Mouse (Mus musculus): ENCODE results near the gene Epb41l1.
"Not testable (repeated sequence)": the region's sequence is repeated elsewhere in the genome, so short reads cannot be mapped to it uniquely, and the experiment has no call there.

Gene Epb41l1

DNA sequence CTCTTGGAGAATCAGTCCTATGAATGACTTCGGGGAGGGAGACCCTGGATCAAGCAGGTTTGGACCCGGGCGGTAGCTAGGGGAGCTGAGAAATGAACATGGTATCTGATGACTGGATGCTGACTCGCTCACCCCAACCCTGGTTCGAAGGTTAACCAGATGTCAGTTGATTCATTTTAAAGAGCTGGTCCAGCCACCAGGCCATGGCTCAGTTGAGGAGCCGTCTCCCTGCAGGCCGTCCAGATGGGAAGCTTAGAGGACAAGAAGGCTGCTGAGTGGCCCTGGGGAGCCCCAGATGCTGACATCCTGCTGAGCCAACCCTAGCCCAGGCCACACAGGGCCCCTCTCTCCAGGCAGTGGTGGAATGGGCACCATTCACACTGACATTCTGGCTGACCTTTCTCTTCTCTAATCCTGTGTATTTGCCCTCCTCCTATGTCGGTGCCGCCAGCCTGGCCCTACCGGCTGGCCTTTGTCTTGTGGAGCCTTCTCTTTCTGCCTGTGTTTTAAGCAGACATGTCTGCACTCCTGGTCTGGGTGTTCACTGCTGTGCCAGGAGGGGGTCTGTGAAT is 67.0 kb downstream of the Epb41l1 start:
- in situ Hi-C loops (cut with MseI, MboI), result no loop called here

DNA sequence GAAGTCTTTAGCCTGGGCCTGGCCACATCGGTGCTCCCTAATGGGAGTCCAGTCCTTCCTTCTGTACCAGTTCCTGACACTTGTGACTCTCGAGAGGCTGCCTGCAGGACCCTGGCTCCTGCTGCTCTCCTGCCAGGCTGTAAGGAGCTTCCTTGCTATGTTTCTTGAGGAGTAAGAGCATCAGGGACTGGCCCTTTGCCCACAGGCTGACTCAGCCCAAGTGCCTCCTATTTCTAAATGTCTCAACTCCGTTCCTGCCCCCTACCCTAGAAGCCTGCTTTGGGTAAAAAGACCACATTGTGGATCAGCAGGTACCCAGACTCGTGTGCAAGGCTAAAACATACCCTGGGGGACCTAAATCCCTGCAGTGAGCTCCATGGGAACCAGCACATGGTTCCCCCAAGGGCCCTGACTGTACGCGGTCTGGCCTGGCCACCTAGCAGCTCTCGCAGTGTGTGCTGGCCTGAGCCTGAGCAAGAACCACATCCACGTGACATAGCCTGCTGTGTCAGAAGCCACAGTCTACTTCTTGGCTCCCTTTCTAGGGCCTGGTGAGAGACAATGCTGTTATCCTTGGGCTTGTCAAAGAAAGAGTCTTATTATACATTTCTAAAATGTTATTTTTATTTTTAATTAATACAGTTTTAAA is 67.6 kb downstream of the Epb41l1 start:
- in situ Hi-C loops (cut with MseI, MboI), result no loop called here

DNA sequence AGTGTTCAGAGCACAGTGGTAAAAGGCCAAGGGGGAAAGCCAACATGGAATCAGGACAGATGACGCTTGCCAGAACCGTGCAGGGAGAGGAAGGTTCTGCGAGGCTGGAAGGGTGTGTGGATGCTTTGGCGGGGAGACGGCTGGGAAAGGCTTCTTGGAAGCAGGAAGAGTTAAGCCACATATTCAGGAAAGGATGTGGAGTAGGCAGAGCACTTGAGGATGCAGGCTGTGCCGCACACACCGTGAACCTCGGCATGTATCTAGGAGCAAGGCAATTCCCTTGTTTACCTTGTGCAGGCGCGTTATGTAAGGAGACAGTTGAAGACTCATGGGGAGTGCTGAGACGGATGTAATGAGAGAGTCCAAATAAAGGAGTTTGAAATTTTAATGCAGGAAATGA is 69.5 kb downstream of the Epb41l1 start:
- in situ Hi-C loops (cut with MseI, MboI), result no loop called here

DNA sequence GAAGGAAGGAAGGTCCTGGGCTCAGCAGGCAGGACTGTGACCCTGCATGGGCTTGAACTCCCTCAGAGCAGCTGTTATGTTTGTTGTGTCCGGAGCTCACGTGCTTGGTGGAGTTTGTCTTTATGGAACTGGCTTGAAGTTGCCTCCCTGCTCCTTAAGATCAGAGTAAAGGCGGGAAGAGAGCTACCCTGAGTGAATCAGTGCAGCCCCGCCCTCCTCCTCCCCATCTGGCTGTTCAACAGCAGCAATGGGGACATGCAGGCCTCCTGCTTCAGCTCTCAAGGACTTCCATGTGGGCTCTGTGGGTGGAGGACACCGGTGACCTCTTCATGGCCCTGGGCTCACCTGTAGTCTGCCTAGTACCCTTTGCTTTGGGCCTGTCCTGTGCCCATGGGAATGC is 71.1 kb downstream of the Epb41l1 start:
- in situ Hi-C loops (cut with MseI, MboI), result no loop called here

DNA sequence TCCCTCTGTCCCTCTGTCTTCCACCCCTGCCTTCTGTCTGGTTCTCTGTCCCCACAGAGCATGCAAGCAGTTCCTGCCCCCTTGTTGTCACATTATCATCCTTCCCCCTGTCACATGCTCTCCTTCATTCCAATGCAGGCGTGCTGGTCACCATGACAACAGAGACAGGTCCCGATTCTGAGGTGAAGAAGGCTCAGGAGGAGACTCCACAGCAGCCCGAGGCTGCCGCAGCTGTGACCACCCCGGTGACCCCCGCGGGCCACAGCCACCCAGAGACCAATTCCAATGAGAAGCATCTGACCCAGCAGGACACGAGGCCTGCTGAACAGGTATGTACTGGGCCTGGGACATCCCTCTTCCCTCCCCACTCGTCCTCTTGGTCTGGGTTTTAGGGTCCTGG is 73.1 kb downstream of the Epb41l1 start:
- in situ Hi-C loops (cut with MseI, MboI), result no loop called here

DNA sequence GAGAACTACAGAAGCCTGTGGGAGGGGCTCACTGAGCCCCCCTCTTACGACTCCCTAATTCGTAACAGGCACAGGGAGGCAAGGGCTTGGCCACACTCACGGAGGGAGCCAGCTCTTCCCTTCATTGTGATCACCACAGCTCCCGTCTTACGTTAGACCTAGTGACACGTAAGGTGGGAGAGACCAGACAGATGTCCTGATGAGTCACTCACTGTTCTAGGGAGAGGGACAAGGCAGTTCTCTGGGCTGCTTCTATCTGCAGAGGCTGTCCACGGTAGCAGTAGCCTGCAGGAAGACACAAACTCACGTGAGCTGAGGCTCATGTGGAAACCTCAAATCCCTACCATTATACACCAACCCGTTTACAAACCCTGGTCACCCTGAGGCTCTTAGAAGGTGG is 73.8 kb downstream of the Epb41l1 start:
- in situ Hi-C loops (cut with MseI, MboI), result no loop called here

DNA sequence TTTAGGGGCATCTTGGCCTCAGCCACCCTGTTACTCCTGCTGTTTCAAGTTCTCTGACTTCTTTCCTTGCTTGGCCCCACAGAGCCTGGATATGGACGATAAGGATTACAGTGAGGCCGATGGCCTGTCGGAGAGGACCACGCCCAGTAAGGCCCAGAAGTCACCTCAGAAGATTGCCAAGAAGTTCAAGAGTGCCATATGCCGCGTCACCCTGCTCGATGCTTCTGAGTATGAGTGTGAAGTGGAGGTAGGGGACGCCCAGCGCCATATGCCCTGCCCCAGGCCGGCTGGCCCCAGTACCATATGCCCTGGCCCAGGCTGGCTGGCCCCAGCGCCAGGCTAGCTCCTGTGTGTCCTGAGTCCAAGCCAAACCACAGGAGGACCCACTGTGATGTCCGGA is 74.2 kb downstream of the Epb41l1 start:
- in situ Hi-C loops (cut with MseI, MboI), result no loop called here

DNA sequence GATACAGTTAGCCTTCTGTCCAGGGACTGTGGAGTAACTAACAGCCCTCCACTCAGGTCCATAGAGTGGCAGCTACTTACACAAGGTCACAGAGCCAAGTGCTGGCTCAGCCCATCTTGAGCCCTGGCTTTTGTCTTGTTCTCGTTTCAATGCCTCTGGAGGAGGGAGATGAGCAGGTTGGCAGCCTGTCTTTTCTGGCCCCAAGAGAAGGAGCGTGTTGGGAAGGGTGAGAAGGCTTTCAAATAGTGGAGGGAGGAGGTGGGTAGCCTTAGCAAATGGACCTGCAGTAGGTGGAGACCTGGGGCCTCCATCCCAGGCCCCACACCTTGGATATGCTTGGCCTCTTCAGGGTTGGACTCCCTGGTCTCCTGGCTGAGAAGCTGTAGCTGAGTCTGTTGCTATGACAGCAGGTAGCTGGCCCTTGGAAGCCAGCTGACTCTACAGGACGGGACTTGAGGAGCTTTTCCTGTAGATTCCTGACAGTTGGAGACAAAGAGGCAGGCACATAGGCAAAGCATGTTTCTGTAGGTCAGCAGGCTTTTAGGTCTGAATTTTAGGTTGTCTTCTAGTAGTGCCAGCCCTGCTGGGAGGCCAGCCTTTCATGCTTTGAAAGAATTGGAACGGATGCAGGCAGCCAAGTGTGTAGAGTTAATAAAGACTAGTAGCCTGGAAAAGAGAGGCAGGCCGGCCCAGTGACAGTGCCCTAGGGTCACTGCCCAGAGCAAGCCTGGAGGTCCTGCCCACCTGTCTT is 76.3 kb downstream of the Epb41l1 start:
- in situ Hi-C loops (cut with MseI, MboI), result no loop called here

DNA sequence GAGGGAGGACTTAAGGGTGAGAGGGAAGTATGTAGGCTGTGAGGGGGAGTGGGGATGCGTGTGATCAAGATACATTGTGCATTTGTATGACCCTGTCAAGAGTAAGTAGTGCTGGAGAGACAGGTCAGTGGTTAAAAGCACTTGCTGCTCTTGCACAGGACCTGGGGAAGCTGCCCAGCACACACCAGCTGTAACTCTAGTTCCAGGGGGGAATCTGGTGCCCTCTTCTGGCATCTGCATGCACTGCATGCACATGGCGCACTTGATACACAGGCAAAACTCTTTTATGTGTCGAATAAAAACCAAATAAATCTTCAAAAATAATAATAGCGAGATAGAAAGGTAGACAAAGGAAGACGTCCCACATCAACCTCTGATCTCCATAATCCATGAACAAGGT is 77.2 kb downstream of the Epb41l1 start:
- in situ Hi-C loops (cut with MseI, MboI), result no loop called here

DNA sequence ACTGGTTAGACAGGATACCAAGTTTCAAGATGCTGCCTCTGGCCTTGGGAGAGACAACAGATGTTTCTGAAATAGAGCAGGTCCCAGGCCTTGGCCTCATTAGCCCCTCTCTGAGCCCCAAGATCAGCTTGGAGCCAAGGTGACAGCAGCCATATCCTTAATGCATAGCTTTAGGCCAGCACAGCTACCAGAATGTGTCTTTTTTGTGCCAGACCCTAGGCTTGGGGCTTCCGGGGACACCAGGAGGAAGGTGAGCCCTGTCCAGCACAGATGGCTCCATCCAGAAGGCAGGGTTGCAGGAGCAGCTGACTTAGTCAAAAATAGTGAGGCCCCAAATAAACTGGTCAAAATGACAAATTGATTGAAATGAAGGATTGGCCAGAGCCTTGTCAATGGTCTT is 80.3 kb downstream of the Epb41l1 start:
- in situ Hi-C loops (cut with MseI, MboI), result no loop called here

DNA sequence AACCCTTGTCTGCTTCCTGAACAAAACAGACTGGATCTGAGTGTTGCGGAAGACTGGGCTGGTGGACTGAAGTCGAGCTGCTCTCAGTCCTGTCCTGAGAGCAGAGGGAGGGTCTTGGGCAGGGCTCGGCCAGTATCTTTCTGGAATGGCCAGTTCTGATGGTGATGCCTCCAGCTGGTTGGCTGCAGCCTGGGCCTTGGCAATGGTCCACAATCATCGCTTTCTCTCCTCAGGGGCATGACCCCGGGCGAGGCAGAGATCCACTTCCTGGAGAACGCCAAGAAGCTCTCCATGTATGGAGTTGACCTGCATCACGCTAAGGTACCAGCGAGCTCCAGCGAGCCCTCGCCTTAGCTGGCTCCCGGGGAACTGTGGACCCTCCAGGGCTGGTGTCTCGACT is 84.8 kb downstream of the Epb41l1 start:
- in situ Hi-C loops (cut with MseI, MboI), result no loop called here

DNA sequence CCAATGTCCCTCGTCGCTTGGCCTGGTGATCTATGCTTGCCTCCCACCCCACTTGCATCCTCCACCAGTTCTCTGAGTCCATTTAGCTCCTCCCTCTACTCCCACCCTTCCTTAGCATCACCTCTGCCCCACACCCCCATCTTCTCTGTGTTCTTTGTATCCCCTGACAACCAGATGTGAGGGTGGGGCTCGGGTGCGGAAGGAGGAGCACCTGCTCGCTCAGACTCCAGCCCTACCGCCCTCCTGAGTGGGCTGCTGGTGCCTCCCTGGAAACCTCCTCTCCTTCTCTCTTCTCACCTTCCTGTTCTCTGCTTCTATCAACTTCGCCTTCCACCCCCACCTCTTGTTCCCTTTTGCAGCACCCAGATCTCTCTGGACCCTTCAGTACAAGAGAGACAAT is 91.3 kb downstream of the Epb41l1 start:
- in situ Hi-C loops (cut with MseI, MboI), result no loop called here

DNA sequence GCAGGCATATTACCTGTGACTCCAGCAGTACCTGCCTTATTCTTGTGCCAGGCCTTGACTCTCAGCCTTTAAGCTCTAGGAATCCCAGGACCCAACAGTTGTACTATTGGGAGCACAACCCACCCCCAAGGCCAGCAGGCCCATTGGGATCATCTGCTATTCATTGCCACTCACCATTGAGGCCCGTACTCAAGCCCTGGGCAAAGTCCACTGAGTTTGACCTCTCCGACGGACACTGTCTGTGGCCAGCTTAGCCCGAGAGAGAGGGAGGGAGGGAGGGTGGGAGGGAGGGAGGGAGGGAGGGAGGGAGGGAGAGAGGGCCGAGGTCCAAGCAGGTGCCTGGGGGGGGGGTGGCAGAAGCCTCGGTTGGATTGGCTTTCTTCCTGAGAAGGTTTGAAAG is 91.9 kb downstream of the Epb41l1 start:
- in situ Hi-C loops (cut with MseI, MboI), result no loop called here

DNA sequence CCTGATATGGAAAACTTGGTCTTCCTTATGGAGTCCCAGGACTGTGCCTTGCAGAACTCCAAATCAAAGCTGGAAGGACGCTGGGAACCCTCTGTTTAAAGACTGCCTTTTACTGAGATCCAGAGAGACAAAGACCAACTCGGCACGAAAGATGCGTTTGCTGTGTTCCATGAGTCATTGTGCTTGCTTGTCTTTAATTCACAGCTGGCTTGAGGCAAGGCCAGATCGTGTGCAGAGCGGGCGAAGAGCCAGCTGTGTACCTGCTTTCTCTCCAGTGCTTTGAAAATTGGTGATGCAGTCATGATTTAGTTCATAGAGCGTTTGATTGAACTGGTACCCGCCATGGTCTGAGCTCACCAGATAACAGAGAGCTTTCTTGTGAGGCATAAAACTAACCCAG is 94.4 kb downstream of the Epb41l1 start:
- in situ Hi-C loops (cut with MseI, MboI), result no loop called here

DNA sequence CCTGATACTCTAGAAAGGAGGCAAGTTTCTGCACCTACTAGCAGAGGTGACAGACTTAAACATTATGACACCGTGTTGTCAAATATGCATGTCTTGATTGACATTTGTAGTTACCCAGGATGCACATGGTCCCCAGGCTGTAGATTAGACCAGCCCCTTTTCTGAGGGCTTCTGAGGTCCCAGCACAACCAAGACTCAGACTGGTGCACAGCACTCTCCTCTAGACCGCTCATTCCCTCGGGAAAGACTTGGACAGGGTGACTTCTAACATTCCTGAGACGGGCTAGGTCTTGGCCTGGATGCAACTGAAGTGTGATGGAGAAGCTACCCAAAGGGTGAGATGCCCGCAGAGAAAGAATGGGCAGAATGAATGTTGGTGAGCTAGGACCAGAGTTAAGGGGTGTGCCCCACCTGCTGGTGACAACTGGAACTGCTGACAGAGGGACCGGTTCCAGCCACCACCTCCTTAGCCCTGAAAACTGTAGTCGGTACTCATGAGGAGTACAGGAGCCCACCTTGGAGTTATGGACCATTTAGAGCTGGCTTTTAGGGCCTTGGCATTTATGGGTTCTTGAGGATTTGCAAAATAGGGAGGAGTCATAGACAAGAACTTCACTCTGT is 95.0 kb downstream of the Epb41l1 start:
- in situ Hi-C loops (cut with MseI, MboI), result no loop called here

DNA sequence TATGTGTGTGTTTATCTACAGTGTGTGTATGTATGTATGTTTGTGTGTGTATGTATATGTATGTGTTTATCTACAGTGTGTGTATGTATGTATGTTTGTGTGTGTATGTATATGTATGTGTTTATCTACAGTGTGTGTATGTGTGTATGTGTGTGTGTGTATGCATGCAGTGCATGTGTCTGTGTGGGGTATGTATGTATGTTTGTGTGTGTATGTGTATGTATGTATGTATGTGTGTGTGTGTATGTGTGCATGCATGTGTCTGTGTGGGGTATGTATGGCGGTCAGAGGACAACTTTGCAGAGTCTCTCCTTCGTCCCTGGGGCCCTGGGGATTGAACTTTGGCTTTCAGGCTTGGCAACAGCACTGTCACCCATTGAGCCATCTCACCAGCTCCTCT is 96.0 kb downstream of the Epb41l1 start:
- in situ Hi-C loops (cut with MseI, MboI), result not testable (repeated sequence)

DNA sequence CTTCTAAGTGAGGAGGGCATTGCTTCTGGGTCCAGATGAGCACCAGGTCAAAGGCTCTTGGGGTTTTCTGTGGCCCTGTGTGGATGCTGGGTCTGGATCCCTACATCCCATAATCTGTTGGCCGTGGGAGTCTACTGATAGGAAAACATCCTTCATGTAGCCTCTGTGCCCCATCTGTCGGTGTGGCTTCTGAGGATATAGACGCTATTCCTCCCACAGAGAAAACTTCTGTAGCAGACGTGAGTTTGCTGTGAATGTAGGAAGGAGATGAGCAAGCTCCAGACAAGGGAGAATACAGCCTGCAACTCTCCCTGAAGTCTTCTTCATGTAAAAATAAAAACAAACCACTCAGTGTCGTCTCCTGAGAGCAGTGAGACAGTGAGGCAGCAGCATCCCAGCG is 97.6 kb downstream of the Epb41l1 start:
- in situ Hi-C loops (cut with MseI, MboI), result no loop called here

DNA sequence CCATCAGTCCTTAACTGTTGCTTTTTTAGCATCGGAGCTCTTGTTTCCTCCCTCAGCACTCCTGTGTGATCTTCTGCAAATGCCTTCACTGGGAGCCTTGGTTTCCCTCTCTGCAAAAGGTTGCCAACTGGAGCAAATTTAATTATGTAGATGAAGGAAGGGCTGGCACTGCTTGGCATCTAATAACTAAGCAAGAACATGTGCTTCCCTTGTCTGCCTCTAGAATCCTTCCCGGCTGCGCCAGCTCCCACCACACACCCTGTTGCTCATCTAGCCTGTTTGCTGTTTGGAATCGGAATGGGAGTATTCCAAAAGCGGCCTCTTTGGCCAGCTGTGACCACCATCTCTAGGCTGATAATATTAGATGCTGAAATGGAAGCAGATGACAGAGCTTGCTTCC is 98.9 kb downstream of the Epb41l1 start:
- in situ Hi-C loops (cut with MseI, MboI), result no loop called here

DNA sequence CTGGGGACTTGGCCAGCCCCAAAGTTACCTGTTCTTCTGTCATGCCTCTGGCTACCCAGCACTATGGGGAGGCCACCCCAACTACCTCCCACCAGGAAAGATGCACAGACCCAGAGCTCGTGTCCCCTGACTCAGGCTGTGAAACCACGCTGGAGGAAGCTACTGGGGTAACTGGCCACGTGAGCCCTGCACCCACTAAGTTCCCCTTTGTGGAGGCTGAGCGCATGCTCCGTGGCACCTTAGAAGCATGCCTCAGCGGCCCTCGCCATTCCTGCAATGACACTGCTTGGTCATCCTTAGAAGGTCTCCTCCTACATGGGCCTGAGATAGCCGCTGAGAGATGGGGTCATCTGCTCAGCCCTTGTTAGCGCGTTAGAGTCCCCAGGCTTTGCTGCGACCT is 102.3 kb downstream of the Epb41l1 start:
- in situ Hi-C loops (cut with MseI, MboI), result loop anchor here in 1 of 2 experiments (10.0 kb wide), 1 partner anchor 182 kb away; no protein-coding TSS in a partner anchor

DNA sequence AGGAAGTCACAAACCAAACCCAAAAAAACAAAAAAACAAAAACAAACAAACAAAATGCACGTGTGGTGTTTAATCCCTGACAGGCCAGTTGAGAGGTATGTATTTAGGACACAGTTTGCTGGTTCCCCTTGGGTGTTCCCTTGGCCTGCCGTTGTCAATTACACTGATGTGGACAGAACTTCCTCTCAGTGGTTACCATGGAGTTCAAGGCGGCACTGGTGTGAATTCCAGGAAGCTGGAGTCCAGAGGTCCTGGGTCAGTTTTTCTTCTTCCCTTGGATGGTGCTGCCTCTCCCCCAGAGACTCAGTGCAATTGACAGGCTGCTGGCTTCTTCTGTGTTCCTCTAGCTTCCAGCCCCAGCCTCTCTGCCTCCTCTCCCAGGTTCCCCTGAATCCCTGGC is 103.4 kb downstream of the Epb41l1 start:
- in situ Hi-C loops (cut with MseI, MboI), result loop anchor here in 1 of 2 experiments (10.0 kb wide), 1 partner anchor 181 kb away; no protein-coding TSS in a partner anchor

DNA sequence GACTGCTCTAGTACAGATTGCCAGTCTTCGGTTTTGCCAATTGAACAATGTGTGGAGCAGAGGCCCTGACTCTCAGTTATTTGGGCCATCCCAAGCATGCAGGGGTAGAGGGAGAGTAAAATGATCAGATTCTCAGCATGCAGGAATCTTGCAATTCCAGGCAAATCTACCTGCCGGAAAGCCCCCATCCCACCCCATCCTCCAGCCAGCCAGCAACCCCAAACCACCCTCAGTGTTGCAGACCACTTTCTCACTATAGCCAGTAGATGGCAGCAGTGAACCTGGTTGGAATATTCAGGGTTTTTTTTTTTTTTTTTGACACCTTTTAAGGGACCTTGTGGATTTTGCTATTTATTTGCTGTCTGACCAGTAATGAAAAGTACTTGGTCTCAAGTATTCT is 109.0 kb downstream of the Epb41l1 start:
- in situ Hi-C loops (cut with MseI, MboI), result loop anchor here (10.0 kb wide), 1 partner anchor 175 kb away; no protein-coding TSS in a partner anchor

DNA sequence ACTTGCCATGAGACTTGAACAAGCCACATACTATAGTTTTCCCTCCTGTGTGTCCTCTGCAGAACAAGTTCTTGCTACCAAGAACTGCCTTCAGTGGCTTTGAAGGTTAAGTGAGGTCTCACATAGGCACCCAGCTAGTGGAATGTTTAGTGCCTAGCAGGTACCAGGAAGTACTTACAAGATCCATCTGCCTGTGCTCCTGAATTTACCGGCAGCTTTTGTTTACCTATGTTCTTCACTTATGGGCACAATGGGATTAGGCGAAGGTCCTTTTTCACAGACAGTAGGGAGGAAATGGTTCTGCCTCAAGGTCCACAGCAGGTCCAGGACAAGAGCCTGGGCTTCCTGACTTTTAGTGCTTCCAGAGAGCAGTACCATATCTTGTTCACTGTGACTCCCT is 112.5 kb downstream of the Epb41l1 start:
- in situ Hi-C loops (cut with MseI, MboI), result loop anchor here in 1 of 2 experiments (10.0 kb wide), 1 partner anchor 172 kb away; no protein-coding TSS in a partner anchor
